Mouse (Mus musculus) erythroid progenitor cell, adult 5-6 weeks (primary cell): ENCODE measurements around the gene Gpr39. TPM values are rescaled to one million over a fixed set of nuclear protein-coding genes. Genes with fewer than 3 reads are reported as not detected.

Experiments
- ATAC-seq: replicated peaks from 2 replicates; pipeline ENCODE4 v1.8.0; 2016; ENCODE audit warnings: moderate number of reproducible peaks, mild to moderate bottlenecking, moderate TSS enrichment, inconsistent platforms; ENCODE audit not compliant: poor library complexity, low FRiP score, severe bottlenecking
- total RNA-seq, 2 experiments: library from RNA; stranded (forward) in 1 of 2; stranded (reverse) in 1 of 2; fragments of 150-400 nt in 1 of 2; fragments of 186-747, 209-891 nt in 1 of 2; gene quantifications; 2 replicates each; pipeline versions ENCODE4 v1.2.3 to v1.2.4; 2015 to 2017; ENCODE audit warnings: low replicate concordance in 2 of 2

Gene Gpr39
- total RNA-seq, 2 experiments from 2014 or later, result not detected

DNA sequence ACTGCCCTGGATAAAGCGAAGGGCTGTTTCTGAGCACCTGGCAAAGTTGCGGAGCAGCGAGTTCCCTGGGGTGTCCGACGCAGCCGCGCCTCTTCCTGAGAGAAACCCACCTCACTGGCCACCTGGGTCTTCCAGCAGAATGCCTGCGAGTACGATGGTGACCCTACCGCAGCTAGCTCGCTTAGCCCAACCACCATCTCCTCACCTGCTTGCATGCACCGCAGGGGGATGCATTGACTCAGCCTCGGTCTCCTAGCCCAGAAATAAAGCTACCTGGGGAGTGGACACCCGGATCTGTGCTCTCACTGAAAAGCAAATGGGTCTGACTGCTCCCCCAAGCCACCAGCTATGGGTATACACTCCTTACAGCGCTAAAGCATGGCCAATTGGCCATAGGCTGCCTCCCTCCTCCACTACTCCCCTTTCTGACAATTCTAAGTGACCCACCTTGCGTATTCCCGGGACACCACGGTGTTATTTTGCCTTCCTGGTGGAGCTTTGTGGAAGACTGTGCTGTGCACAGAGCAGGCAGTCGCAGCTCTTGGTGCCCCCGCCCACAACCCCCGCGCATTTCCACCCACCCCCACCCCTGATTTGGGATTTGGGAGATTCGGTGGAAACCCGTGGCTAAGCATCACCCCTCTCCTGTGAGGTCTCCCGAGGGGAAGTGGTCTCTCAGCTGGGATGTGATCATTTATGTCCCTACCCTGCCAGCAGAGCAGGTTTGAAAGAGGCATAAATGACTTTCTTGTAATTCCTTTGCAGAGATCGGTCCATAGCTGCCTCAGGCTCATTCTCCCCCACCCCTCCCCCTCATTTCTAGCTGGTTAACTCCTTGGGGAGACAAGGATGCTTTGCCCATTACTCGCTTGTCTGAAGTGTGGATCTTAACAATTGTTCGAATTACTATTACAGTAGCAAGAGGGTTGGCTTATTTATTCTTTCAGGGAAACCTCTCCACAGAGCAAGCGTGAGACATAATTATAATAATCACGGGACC, 236.1 kb downstream of the Gpr39 start, which contains the start of gene Lypd1:
TSS of gene Lypd1 (minus strand) at position 501 of the 1,000 bp plus-strand sequence.
- no peak for ATAC-seq

GRCm38 (mm10) chr1:125920696-125921095, 243.9 kb downstream of the Gpr39 start:
- no peak for ATAC-seq

- no peak for ATAC-seq
Measured at GRCm38 (mm10) chr1:125923062-125923461, 246.3 kb downstream of the Gpr39 start.

Other genes with a start within 250 kb of the Gpr39 start
- 181 and 228 TPM in 2 replicates for gene Actr3, start 241.3 kb upstream of the Gpr39 start, total RNA-seq (2015; ENCODE audit: low replicate concordance)
- 229 and 243 TPM in 2 replicates for gene Actr3, start 241.3 kb upstream of the Gpr39 start, total RNA-seq (2017; ENCODE audit: low replicate concordance)
- gene Slc35f5, start 116.4 kb upstream of the Gpr39 start, total RNA-seq (2015; ENCODE audit: low replicate concordance), result 9.4 and 11.3 TPM in 2 replicates
- gene Slc35f5, start 116.4 kb upstream of the Gpr39 start, total RNA-seq (2017; ENCODE audit: low replicate concordance), result 0.30 and 1.0 TPM in 2 replicates
- gene Lypd1, start 236.1 kb downstream of the Gpr39 start, total RNA-seq (2015; ENCODE audit: low replicate concordance), result not detected in 2 replicates
- not detected in 2 replicates for gene Lypd1, start 236.1 kb downstream of the Gpr39 start, total RNA-seq (2017; ENCODE audit: low replicate concordance)